Mouse (Mus musculus) olfactory bulb, adult 2 months (tissue): Measurements from ENCODE around the gene Shank2.

Source experiments
- CTCF ChIP-seq: fragments of 200-500 bp; IDR thresholded peaks from 2 replicates; pipeline ENCODE4 v1.5.1; 2012; ENCODE audit warnings: low read depth, mild to moderate bottlenecking, low read length, moderate library complexity; ENCODE audit not compliant: insufficient read depth
- POLR2A ChIP-seq: fragments of 200-500 bp; IDR thresholded peaks from 2 replicates; pipeline ENCODE4 v1.6.1; 2012; ENCODE audit warnings: mild to moderate bottlenecking, low read depth, low read length, moderate library complexity; ENCODE audit not compliant: insufficient read depth

DNA sequence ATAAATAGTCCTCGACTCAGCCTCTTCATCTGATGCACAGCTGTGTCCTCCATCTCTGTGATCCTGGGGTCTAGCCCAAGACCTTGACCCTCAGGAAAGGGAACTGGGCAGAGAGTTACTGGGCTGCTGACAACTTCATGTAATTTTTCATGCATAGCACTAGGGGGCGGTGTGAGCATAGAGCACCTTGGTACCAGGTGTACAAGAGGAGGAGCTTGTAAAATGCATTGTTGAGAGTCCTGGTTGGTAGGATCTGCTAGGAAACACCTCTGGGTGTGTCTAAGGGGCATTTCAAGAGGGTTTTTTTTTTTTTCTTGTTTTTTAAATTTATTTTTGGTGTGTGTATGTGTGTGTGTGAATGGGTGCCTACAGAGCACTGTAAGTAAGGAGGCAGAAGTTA lies 95.6 kb downstream of the Shank2 start:
- no peak for TF ChIP-seq CTCF
- no peak for TF ChIP-seq POLR2A
